Mouse (Mus musculus) liver, embryonic 16.5 days (tissue): ENCODE data around the gene Mrpl43. TPM values are rescaled to one million over a fixed set of nuclear protein-coding genes. Genes with fewer than 3 reads are reported as not detected.

Experiments
- ATAC-seq: fragments of 200-750 bp; cut with Nextera tagmentation; 2 replicates; pipeline ENCODE4 v1.8.0; 2017; ENCODE audit warnings: low read depth, mild to moderate bottlenecking, moderate number of reproducible peaks, moderate library complexity
- H3K27ac ChIP-seq: fragments of 300-500 bp; sonication (generic); 2 replicates; pipeline ENCODE4 v1.5.1; 2014; ENCODE audit warnings: mild to moderate bottlenecking, low read length
- H3K27me3 ChIP-seq: fragments of 300-500 bp; sonication (generic); 2 replicates; pipeline ENCODE4 v1.6.1; 2014; ENCODE audit warnings: low read depth, low read length, mixed read lengths; ENCODE audit not compliant: control insufficient read depth, insufficient read depth
- H3K36me3 ChIP-seq: fragments of 300-500 bp; sonication (generic); 2 replicates; pipeline ENCODE4 v1.6.1; 2014; ENCODE audit warnings: mild to moderate bottlenecking; ENCODE audit not compliant: control insufficient read depth, insufficient read depth
- H3K4me1 ChIP-seq: fragments of 300-500 bp; sonication (generic); 2 replicates; pipeline ENCODE4 v1.6.1; 2014; ENCODE audit warnings: low read depth, low read length, mixed read lengths; ENCODE audit not compliant: control insufficient read depth
- H3K4me2 ChIP-seq: fragments of 300-500 bp; sonication (generic); 2 replicates; pipeline ENCODE4 v1.6.1; 2014; ENCODE audit warnings: low read depth, low read length, mixed read lengths
- H3K4me3 ChIP-seq: fragments of 300-500 bp; sonication (generic); 2 replicates; pipeline ENCODE4 v1.5.1; 2014; ENCODE audit warnings: low read depth, mild to moderate bottlenecking, low read length
- H3K9ac ChIP-seq: fragments of 300-500 bp; sonication (generic); 2 replicates; pipeline ENCODE4 v1.6.1; 2014; ENCODE audit warnings: low read depth, low read length
- H3K9me3 ChIP-seq: fragments of 300-500 bp; sonication (generic); replicated peaks from 2 replicates; pipeline ENCODE4 v1.6.1; 2016; ENCODE audit warnings: low read length; ENCODE audit not compliant: control insufficient read depth
- WGBS: fragments of 180-500 bp; shearing (Covaris S2); extraction: QIAGEN DNeasy Blood & Tissue Kit; methylation state at CpG from one replicate; pipeline ENCODE4 v1.1.7; 2014; ENCODE audit not compliant: insufficient replicate concordance; 5-methylcytosine and 5-hydroxymethylcytosine counted together
- polyA plus RNA-seq: library from polyadenylated mRNA; unstranded; fragments of >200 nt; fragmentation: Nextera tagmentation; extraction: Ambion mirVana; gene quantifications from 2 replicates; pipeline ENCODE4 v1.2.1, GENCODE M21; 2015

Gene Mrpl43
- polyA plus RNA-seq, 1 experiment from 2014 or later = 27.0 TPM

GRCm38 (mm10) chr19:44989567-44990495 lies 16.4 kb downstream of the Mrpl43 start:
- H3K27ac ChIP-seq = peak overlapping the region; percentile 85
- H3K27me3 ChIP-seq = peaks cover 35% of the 10 kb centered on the region
- ATAC-seq = peak; percentile 19; the same call in 1 of the 2 replicates
- no peaks in the 10 kb centered on the region for H3K9me3 ChIP-seq
- H3K9ac ChIP-seq = peak overlapping the region; percentile 64
- H3K4me1 ChIP-seq = peaks cover 11% of the 10 kb centered on the region
- no peaks in the 10 kb centered on the region for H3K36me3 ChIP-seq
- H3K4me2 ChIP-seq = peak overlapping the region; percentile 53
- WGBS = 12% methylated on average over 22 of the region's 22 CpGs
- H3K4me3 ChIP-seq = peak overlapping the region; percentile 61

DNA sequence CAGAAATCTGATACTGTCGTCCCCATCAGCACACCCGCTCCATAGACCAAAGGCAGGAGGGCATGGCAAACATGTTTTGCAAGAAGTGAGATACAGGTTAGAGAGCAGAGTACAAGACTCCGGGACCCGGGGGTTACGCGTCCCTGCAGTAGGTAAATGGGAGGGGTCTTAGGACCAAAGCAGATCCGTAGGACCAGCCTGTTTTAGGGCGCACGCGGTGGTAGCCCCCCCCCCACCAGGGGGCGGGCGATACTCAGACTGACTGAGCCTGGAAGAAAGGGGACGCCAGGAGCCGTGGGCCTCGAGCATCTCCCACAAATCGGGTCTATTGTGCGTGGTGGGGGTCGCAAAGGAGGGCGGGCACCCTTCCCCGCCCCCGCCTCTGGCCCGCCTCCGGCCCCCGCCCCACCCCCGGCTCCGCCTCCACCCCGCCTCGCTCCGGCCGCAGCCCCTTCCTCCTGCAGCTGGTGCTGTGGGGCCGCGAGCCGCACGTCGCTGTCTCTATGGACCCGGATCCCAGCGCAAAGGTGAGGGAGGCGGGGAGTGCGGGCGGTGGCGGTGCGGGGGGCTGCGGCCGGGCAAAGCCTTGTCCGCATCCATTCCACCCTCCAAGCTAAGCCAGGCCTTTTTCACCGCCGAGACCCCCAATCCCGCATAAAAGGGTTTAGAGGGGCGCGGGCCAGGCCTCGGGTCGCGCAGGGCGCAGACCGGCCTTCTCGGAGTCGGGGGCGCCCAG lies 17.2 kb downstream of the Mrpl43 start, which contains the start of gene Sema4g:
Gene Sema4g (plus strand): TSS at position 271 of the 736 bp plus-strand sequence.
- H3K4me3 ChIP-seq = peak within 1 kb of the TSS; percentile 61
- H3K36me3 ChIP-seq = no peaks in the 10 kb centered on the region
- peaks cover 11% of the 10 kb centered on the region for H3K4me1 ChIP-seq
- H3K9ac ChIP-seq = peak within 1 kb of the TSS; percentile 64
- WGBS = under 1% methylated on average over 54 of the region's 58 CpGs
- no peaks in the 10 kb centered on the region for H3K9me3 ChIP-seq
- peak within 1 kb of the TSS; percentile 53 for H3K4me2 ChIP-seq
- H3K27me3 ChIP-seq = peaks cover 35% of the 10 kb centered on the region
- H3K27ac ChIP-seq = peak within 1 kb of the TSS; percentile 85
- ATAC-seq = peak; percentile 68

GRCm38 (mm10) chr19:44988321-44988720 lies 17.9 kb downstream of the Mrpl43 start:
- peaks cover 35% of the 10 kb centered on the region for H3K27me3 ChIP-seq
- 32% methylated on average over 9 of the region's 9 CpGs for WGBS
- no peak overlapping the region for H3K4me3 ChIP-seq

GRCm38 (mm10) chr19:44987851-44988250 lies 18.4 kb downstream of the Mrpl43 start:
- H3K4me2 ChIP-seq = no peak overlapping the region
- no peak overlapping the region for H3K9ac ChIP-seq
- no peak overlapping the region for H3K4me3 ChIP-seq
- peaks cover 35% of the 10 kb centered on the region for H3K27me3 ChIP-seq
- H3K36me3 ChIP-seq = no peaks in the 10 kb centered on the region
- no peaks in the 10 kb centered on the region for H3K9me3 ChIP-seq
- ATAC-seq = no peak
- WGBS = 50% methylated on average over 6 of the region's 6 CpGs
- H3K4me1 ChIP-seq = peaks cover 11% of the 10 kb centered on the region
- no peak overlapping the region for H3K27ac ChIP-seq

More at GRCm38 (mm10) chr19:44988321-44988720, 17.9 kb downstream of the Mrpl43 start:
- H3K36me3 ChIP-seq = no peaks in the 10 kb centered on the region
- peak overlapping the region; percentile 26; the same call in 1 of the 2 replicates for H3K27ac ChIP-seq
- H3K4me2 ChIP-seq = peak overlapping the region; percentile 53
- peaks cover 11% of the 10 kb centered on the region for H3K4me1 ChIP-seq
- H3K9ac ChIP-seq = no peak overlapping the region
- ATAC-seq = no peak
- H3K9me3 ChIP-seq = no peaks in the 10 kb centered on the region

DNA sequence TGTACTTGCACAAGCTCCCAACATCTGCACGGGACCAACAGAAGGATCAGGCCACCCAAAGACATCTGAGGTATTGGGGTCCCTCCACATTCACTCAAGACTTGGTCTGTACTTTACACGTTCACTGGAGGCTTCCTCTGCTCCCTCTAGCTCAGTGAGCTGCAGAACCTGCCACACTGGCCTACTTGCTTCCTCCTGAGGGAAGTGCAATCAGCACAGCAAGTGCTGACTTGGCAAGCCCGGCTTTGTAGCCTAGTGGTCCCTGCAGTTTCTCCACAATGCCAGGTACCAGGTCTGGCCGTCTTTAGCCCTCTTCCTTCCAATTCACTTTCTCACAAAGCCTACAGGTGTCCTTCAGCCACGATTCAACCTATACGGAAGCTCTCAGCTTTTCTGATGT lies 19.2 kb downstream of the Mrpl43 start:
- WGBS = 47% methylated on average over 6 of the region's 6 CpGs
- H3K27ac ChIP-seq = no peak overlapping the region
- no peak for ATAC-seq
- no peaks in the 10 kb centered on the region for H3K36me3 ChIP-seq
- H3K4me1 ChIP-seq = peaks cover 5% of the 10 kb centered on the region
- peaks cover 35% of the 10 kb centered on the region for H3K27me3 ChIP-seq
- H3K9ac ChIP-seq = no peak overlapping the region
- no peak overlapping the region for H3K4me3 ChIP-seq
- H3K4me2 ChIP-seq = no peak overlapping the region
- H3K9me3 ChIP-seq = no peaks in the 10 kb centered on the region

DNA sequence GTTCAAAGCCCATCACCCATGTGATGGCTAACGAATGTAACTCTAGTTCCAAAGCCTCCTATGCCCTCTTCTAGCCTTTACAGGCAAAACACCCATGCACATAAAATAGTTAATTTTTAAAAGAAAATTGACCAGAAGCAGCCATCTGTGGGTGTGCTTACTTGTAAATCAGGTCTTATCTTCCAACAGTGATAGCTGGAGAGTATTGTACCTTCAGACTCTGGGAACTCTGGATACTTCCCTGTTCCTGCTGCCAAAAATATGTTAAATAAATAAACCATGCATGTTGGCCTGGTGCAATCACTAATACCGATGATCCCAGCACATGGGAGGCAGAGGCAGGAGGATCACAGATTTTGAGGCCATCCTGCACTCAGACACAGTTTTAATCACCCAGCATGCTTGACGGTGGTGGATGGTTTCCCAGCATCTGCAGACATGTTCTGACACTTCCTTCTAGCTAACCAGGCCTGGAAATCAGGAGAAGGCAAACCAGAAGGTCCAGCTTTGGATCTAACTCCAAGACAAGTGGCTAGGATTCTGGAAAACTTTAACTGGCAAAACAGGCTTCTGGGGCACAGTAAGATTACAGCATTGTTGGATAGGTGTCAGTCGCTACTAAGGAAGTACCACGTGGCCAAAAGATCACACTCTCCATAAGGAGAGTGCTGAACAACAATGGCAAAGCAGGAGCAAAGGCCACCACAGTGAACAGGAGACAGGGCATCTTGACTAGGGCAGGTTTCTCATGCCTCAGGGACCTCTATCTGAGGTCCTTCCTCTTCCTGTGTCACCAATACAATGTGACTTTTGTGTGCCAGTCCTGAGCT lies 20.9 kb downstream of the Mrpl43 start:
- H3K27me3 ChIP-seq = peaks cover 29% of the 10 kb centered on the region
- 37% methylated on average over 5 of the region's 5 CpGs for WGBS
- no peaks in the 10 kb centered on the region for H3K9me3 ChIP-seq
- peaks cover 5% of the 10 kb centered on the region for H3K4me1 ChIP-seq
- H3K4me2 ChIP-seq = no peak overlapping the region
- ATAC-seq = no peak; the same call in 1 of the 2 replicates
- peaks cover 5% of the 10 kb centered on the region for H3K36me3 ChIP-seq
- H3K9ac ChIP-seq = no peak overlapping the region
- no peak overlapping the region for H3K4me3 ChIP-seq
- no peak overlapping the region for H3K27ac ChIP-seq

GRCm38 (mm10) chr19:44984420-44984819 lies 21.8 kb downstream of the Mrpl43 start:
- Histone ChIP-seq H3K4me3 (no peak overlapping the region), H3K9ac (no peak overlapping the region), H3K27ac (no peak overlapping the region), H3K27me3 (peaks cover 22% of the 10 kb centered on the region), H3K4me2 (no peak overlapping the region), H3K9me3 (no peaks in the 10 kb centered on the region), H3K36me3 (peaks cover 9% of the 10 kb centered on the region), H3K4me1 (peaks cover 5% of the 10 kb centered on the region)
- no peak for ATAC-seq
- WGBS = 78% methylated on average over 4 of the region's 4 CpGs

GRCm38 (mm10) chr19:44983366-44983765 lies 22.9 kb downstream of the Mrpl43 start:
- no peak for ATAC-seq

More at GRCm38 (mm10) chr19:44983366-44983765, 22.9 kb downstream of the Mrpl43 start:
- WGBS = 78% methylated on average over 6 of the region's 6 CpGs
- Histone ChIP-seq H3K4me1 (peaks cover 5% of the 10 kb centered on the region), H3K9me3 (no peaks in the 10 kb centered on the region), H3K27ac (no peak overlapping the region), H3K4me3 (no peak overlapping the region), H3K4me2 (no peak overlapping the region), H3K36me3 (peaks cover 12% of the 10 kb centered on the region), H3K27me3 (peaks cover 11% of the 10 kb centered on the region), H3K9ac (no peak overlapping the region)
